Mouse (Mus musculus) G1E (cell line): ENCODE data around the gene Cdca7l.

ENCODE experiments used
- CTCF ChIP-seq: IDR thresholded peaks from 2 replicates; pipeline ENCODE4 v1.5.1; 2012; ENCODE audit warnings: low read depth, low read length, inconsistent platforms, mixed read lengths
- GATA1 ChIP-seq: IDR thresholded peaks from 2 replicates; pipeline ENCODE4 v1.6.1; 2012; ENCODE audit warnings: borderline replicate concordance, low read length, inconsistent platforms, mixed read lengths
- POLR2AphosphoS5 ChIP-seq: IDR thresholded peaks from 2 replicates; pipeline ENCODE4 v1.6.1; 2012; ENCODE audit warnings: low read depth, low read length, inconsistent platforms; ENCODE audit not compliant: insufficient replicate concordance

- TF ChIP-seq CTCF (no peak), GATA1 (no peak), POLR2AphosphoS5 (no peak)
These were observed 31.3 kb downstream of the Cdca7l start for GRCm38 (mm10) chr12:117835371-117835770.
